13 mouse cellular contexts compared by ENCODE assay signal in the genomic region with DNA sequence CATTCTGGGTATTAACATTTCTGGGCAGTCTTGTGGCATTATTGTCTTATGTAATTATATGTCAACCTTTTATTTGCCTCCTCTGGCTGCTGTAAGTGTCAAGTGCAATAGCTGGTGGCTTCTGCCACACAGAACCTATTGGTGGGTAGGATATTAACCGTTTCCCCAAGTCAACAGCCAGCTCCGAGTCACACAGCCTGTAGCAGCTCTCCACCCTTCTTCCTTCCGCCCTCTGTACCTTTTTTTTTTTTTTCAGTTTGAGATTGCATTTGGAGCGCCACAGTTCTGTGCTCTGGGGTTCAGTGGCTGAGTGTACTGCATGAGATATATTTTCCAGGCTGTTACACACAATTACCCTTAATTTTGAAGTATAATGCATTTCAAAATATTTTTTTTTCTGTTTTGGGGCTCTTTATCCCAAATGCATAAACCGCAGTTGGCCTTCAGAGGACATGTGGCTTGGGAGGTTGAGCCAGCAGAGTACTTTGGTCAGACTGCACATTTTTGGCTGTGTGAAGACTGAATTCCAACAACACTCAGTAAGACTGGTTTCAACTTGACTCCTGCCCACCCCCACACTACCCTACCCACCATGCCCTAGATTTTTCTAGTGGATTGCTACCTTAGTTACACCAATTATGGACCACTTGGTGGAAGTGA. TPM values are rescaled to one million over a fixed set of nuclear protein-coding genes. Genes with fewer than 3 reads are reported as not detected.
DNase-seq lines count a peak whose midpoint lies in the region; ATAC-seq and TF ChIP-seq lines count a peak whose summit lies in the region.
"Had no signal": no experiment of that assay in that cellular context is flagged by ENCODE, and none has a peak within 500 bp of the region (broad histone marks: within the 10 kb centered on the region; RNA-seq: fewer than 3 reads in every experiment).

No protein-coding gene starts in this region.

- TF ChIP-seq POLR2A in thymus, adult 2 months (IDR thresholded peaks at IDR 0.05; ENCODE audit: control insufficient read depth, extremely low read depth, insufficient read depth, low read length, poor library complexity), result no peak

- no peak overlapping the region for H3K4me3 ChIP-seq in heart, embryonic 13.5 days
- H3K4me3 ChIP-seq in thymus, adult 2 months (ENCODE audit: control insufficient read depth, insufficient read depth, low read length), result no peak overlapping the region
- H3K4me3 ChIP-seq: hindbrain, embryonic 15.5 days; kidney, embryonic 15.5 days had no signal

- no peak for TF ChIP-seq CTCF in thymus, adult 2 months (IDR thresholded peaks at IDR 0.05; ENCODE audit: borderline replicate concordance, control insufficient read depth, extremely low read depth, insufficient read depth, low read length, poor library complexity)

- intact Hi-C loops in heart, postnatal 25 days (cut with DNase I), result no loop called here

- no peak overlapping the region for H3K9ac ChIP-seq in heart, embryonic 13.5 days
- H3K9ac ChIP-seq: hindbrain, embryonic 15.5 days; kidney, embryonic 15.5 days had no signal

- no peaks in the 10 kb centered on the region for H3K9me3 ChIP-seq in heart, embryonic 13.5 days
- H3K9me3 ChIP-seq: G1E; hindbrain, embryonic 15.5 days; kidney, embryonic 15.5 days had no signal

- no peak overlapping the region for H3K4me2 ChIP-seq in heart, embryonic 13.5 days
- H3K4me2 ChIP-seq: hindbrain, embryonic 15.5 days; kidney, embryonic 15.5 days had no signal

- no peaks in the 10 kb centered on the region for H3K36me3 ChIP-seq in heart, embryonic 13.5 days
- no peaks in the 10 kb centered on the region for H3K36me3 ChIP-seq in thymus, adult 2 months (ENCODE audit: control insufficient read depth, insufficient read depth, low read length)
- H3K36me3 ChIP-seq: G1E; hindbrain, embryonic 15.5 days; kidney, embryonic 15.5 days had no signal

- DNase-seq in heart, postnatal 25 days (ENCODE audit: low spot score), result no peak
- peak; percentile 20 for DNase-seq in thymus, postnatal 25 days
- no peak for DNase-seq in thymus, adult 2 months
- DNase-seq in thymus, postnatal 4 days, result peak; percentile 37
- DNase-seq in ovary, postnatal 14 days (ENCODE audit: low spot score), result no peak
- DNase-seq in layer of hippocampus, adult 11-12 months (ENCODE audit: low spot score), result no peak
- DNase-seq: cerebellum, postnatal 14 days had no signal

- H3K4me1 ChIP-seq in heart, embryonic 13.5 days, result peaks cover 29% of the 10 kb centered on the region
- peaks cover 15% of the 10 kb centered on the region for H3K4me1 ChIP-seq in thymus, adult 2 months (replicated peaks; ENCODE audit: control insufficient read depth, insufficient read depth, low read length)
- H3K4me1 ChIP-seq: hindbrain, embryonic 15.5 days had no signal

- H3K27ac ChIP-seq in heart, embryonic 13.5 days (replicated peaks), result peak overlapping the region; percentile 50; the same call in 1 of the 2 replicates
- no peak overlapping the region for H3K27ac ChIP-seq in thymus, adult 2 months (ENCODE audit: control insufficient read depth, insufficient read depth, low read length)
- H3K27ac ChIP-seq: hindbrain, embryonic 15.5 days; kidney, embryonic 15.5 days had no signal

- WGBS in heart, embryonic 13.5 days, result 51% methylated on average over 5 of the region's 5 CpGs
- WGBS in thymus, adult 2 months, result 14% methylated on average over 5 of the region's 5 CpGs

- no peak for ATAC-seq in heart, embryonic 13.5 days (ENCODE audit: extremely low read depth, insufficient number of reproducible peaks, low FRiP score, low TSS enrichment)
- peak; percentile 45 for ATAC-seq in granulocyte monocyte progenitor cell, adult 5-6 weeks (replicated peaks; ENCODE audit: poor library complexity, severe bottlenecking)
- ATAC-seq: midbrain, embryonic 16.5 days had no signal

- peaks cover 15% of the 10 kb centered on the region for H3K27me3 ChIP-seq in heart, embryonic 13.5 days (replicated peaks)
- H3K27me3 ChIP-seq in thymus, adult 2 months (ENCODE audit: control insufficient read depth, insufficient read depth, low read length), result no peaks in the 10 kb centered on the region
- H3K27me3 ChIP-seq: hindbrain, embryonic 15.5 days had no signal

RNA-seq across cellular contexts. Expression of gene Elmo1, which starts 7.7 kb away (rescaled TPM):
- polyA plus RNA-seq in heart, embryonic 13.5 days (2015; fragmentation: Nextera tagmentation; extraction: Ambion mirVana), result 9.3 and 9.5 TPM in 2 replicates
- total RNA-seq in heart, postnatal 25 days (2021), result 10 to 100 TPM in 1 of 2 experiments, 1 to 10 TPM in 1; 9.8 to 10.2 TPM
- 50.2 and 52.5 TPM in 2 replicates for polyA plus RNA-seq in thymus, adult 2 months (2012; rRNA removed)
- 98.4 and 131 TPM in 2 replicates for total RNA-seq in granulocyte monocyte progenitor cell, adult 5-6 weeks (2014; fragmentation: Nextera tagmentation)
- 62.1 and 64.0 TPM in 2 replicates for total RNA-seq in granulocyte monocyte progenitor cell, adult 5-6 weeks (2017)
- polyA plus RNA-seq: G1E had no signal

Comparison
In these comparisons a context has a peak if more than half of its experiments do, and no peak if none do; other contexts are left out.
1. DNase-seq: peak in thymus, postnatal 25 days (single experiment) and thymus, postnatal 4 days (single experiment); none in heart, postnatal 25 days (single experiment), thymus, adult 2 months (single experiment), ovary, postnatal 14 days (single experiment) and layer of hippocampus, adult 11-12 months (single experiment).
2. RNA of gene Elmo1, which starts 7.7 kb away (total RNA-seq): 62.1 to 131 TPM in granulocyte monocyte progenitor cell, adult 5-6 weeks; 9.8 to 10.2 TPM in heart, postnatal 25 days; every median in the first group is over 4 times any median in the second.